Mouse (Mus musculus): ENCODE results near the gene Clstn1.

- no peak for TF ChIP-seq POLR2A (IDR thresholded peaks at IDR 0.05; ENCODE audit: borderline replicate concordance, low read depth, low read length)
- no peak for TF ChIP-seq CTCF (IDR thresholded peaks at IDR 0.05; ENCODE audit: low read depth, low read length)
Observed at GRCm38 (mm10) chr4:149572446-149572845, 13.8 kb upstream of the Clstn1 start.
